Mouse (Mus musculus): ENCODE results near the gene Adam12.

Gene Adam12

GRCm38 (mm10) chr7:134224741-134225612 is 7.0 kb downstream of the Adam12 start:
- DNase-seq (ENCODE audit: low spot score), result no peak

GRCm38 (mm10) chr7:134224421-134224740 is 7.6 kb downstream of the Adam12 start:
- no peak for DNase-seq (ENCODE audit: low spot score)

GRCm38 (mm10) chr7:134223444-134224161 is 8.3 kb downstream of the Adam12 start:
- peak; percentile 29 for DNase-seq (ENCODE audit: low spot score)

DNA sequence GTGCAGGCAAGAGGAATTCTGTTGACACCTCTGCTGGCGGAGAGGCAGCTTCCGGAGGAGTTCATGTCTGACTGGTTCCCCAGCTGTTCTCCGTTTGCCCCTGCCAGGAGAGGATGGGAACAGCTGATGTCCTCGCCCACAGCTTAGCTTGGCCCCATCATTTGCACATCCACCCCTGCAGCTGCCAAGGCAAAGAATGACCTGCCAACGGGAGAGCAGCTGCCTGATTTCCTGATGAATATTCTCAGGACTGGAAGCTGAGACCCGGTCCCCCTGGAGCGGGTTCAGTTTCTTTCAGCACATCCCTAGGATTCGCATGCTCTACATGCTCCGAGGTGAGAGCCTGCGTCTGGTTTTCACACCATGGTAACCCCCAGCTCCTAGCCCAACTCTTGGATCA is 24.0 kb downstream of the Adam12 start:
- no peak for DNase-seq (ENCODE audit: low spot score)

GRCm38 (mm10) chr7:134193089-134193488 is 38.9 kb downstream of the Adam12 start:
- DNase-seq (ENCODE audit: low spot score), result no peak

DNA sequence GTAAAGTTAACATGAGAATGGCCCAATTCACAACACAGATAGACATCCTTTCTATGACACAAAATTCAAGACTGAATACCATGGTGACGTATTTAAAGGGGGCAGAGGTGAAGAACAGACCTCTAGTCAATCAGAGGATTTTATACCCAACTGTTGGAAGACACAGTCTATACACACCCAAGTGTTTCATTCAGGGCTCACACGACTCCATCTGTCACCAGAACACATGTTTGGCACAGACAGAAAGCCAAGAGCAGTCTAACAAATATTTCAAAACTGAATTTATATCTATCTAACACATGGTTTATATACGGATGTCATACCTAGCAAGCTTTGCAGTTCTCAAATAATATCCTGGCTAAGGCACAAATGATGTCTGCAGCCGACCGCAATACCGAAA is 41.8 kb downstream of the Adam12 start:
- no peak for DNase-seq (ENCODE audit: low spot score)

DNA sequence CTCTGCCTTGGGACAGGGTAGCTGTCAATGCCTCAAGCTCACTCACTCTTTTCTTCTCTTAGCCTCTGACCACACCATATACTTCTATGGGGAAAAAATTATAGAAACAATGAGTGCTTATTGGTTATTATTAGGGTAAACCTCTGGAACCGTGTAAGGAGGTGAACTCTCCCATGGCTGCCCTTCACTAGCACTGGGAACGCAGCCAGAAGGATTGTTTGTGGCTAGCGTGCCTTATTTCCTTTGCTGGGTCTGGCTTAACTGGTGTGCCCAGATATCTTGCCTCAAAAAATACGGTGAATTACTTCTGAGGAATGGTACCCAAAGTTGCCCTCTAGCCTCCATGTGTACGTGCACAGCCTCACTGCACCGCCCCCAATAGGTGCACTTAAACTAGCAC is 43.4 kb downstream of the Adam12 start:
- DNase-seq (ENCODE audit: low spot score), result no peak

- no peak for DNase-seq (ENCODE audit: low spot score)
These were observed 44.0 kb downstream of the Adam12 start for GRCm38 (mm10) chr7:134187946-134188345.

- DNase-seq (ENCODE audit: low spot score), result no peak
These were observed 45.4 kb downstream of the Adam12 start for GRCm38 (mm10) chr7:134186497-134186896.

- DNase-seq (ENCODE audit: low spot score), result no peak
These were observed 46.2 kb downstream of the Adam12 start for GRCm38 (mm10) chr7:134185751-134186150.

DNA sequence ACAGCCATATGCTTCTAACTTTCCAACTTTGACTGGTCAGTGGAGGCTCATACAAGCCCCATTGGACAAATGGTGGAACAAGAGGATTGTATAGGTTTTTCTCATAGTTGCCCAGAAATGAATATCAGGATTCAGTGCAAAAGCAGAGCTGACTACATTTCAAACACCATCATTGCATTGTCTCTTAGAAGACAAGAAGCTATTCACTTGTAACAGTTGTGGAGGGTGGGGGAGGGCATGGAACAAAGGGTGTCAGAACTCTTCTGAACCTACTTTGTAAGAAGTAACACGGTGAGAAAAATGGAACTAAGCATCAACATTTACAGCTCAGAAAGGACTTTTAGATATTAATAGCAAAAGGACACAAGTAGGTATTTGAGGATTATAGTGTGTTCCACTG is 50.2 kb downstream of the Adam12 start:
- DNase-seq (ENCODE audit: low spot score), result no peak

GRCm38 (mm10) chr7:134181056-134181455 is 50.9 kb downstream of the Adam12 start:
- DNase-seq (ENCODE audit: low spot score), result no peak

GRCm38 (mm10) chr7:134177051-134177450 is 54.9 kb downstream of the Adam12 start:
- no peak for DNase-seq (ENCODE audit: low spot score)

GRCm38 (mm10) chr7:134175201-134175600 is 56.7 kb downstream of the Adam12 start:
- no peak for DNase-seq (ENCODE audit: low spot score)

DNA sequence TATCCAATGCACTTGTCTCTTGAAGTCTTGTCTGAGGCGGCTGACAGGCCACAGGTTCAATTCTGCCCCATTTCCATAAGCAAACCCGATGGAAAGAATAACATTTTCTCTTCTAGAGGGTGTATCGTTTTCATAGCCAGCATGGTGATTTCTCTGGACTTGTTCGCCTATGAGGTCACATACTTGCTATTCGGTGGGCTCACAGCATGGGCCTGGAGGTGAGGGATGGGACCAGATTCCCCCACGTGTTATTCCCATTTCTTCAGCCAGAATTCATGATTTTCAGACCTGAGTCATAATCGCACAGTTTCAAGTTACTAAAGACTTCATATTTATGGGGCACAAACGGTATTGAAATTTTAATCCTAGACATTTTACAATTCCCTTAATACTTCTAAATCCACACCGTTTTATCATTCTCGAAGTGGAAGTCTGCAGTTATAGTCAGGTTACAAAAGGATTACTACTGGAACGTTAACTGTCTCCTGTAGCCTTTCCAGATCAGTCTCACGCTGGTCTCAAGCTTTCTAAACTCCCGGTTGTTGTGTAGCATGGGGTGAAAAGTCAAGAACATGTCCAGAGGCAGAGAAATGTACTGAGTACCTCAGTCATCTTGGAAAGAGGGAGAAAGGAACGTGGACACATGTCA is 58.4 kb downstream of the Adam12 start:
- no peak for DNase-seq (ENCODE audit: low spot score)

GRCm38 (mm10) chr7:134170180-134170910 is 61.6 kb downstream of the Adam12 start:
- no peak for DNase-seq (ENCODE audit: low spot score)

DNA sequence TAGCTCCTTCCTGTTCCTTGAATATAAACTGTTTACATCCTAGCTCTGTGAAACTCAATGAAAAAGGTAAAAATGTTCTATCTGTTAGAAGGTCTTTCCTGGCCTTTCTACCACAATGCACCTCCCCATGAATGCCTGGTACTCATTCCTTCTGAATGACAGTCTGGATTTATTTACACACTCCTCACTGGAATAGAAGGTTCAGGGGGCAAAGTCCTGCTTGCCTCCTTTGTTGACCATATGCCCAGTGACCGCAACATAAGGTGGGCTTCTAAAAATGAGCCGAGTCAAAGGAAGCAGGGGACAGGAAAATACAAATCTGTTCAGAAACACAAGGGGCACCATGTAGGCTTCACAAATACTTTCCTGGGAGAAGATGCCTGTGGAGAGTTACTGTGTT is 62.2 kb downstream of the Adam12 start:
- no peak for DNase-seq (ENCODE audit: low spot score)

- DNase-seq (ENCODE audit: low spot score), result no peak
These were observed 64.4 kb downstream of the Adam12 start for GRCm38 (mm10) chr7:134167586-134167985.

- no peak for DNase-seq (ENCODE audit: low spot score)
These were observed 68.2 kb downstream of the Adam12 start for GRCm38 (mm10) chr7:134163751-134164150.

DNA sequence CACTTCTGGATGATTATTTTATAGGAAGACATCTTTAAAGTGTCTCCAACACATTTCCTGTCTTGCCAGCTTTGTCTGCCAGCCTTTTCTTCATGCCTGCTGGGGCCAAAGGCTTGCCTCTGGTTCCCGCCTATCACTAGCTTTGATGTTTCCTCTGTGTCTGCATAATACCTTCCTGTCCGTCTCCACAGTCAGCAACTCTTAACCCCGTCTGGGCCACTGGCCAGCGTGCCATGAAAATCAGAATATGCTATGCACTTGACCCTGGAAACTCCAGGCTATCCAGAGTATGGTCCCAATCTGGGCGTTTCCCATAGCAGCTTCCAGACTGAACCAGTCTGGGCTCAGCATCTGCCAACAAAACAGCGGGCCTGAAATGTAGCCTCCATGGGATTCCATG is 69.1 kb downstream of the Adam12 start:
- DNase-seq (ENCODE audit: low spot score), result no peak

DNA sequence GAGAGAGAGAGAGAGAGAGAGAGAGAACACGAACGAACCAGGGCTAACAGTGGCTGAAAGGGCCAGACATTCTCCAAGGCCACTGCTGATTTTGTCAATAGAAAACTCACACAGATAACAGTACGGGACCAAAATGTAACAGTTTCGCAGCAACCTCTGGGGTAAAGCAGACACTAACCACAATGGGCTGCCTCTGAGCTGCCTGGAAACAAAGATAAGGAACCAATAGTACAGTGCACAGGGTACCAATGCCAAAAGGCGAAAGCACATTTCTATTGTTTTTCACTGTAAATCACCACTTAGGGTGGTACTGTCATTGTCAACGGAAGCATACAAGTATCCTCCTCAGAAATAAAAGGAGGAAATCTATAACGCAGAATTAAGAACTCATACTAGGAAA is 72.3 kb downstream of the Adam12 start:
- no peak for DNase-seq (ENCODE audit: low spot score)

GRCm38 (mm10) chr7:134151330-134151729 is 80.6 kb downstream of the Adam12 start:
- no peak for DNase-seq (ENCODE audit: low spot score)
